Mouse (Mus musculus) stomach, postnatal 0 days (tissue): ENCODE data around the gene 4430402I18Rik. TPM values are rescaled to one million over a fixed set of nuclear protein-coding genes. Genes with fewer than 3 reads are reported as not detected.
A peak's percentile ranks its signal among the peaks of the same experiment; 100 is the strongest.

Experiments used
- ATAC-seq: fragments of 200-750 bp; cut with Nextera tagmentation; 2 replicates; pipeline ENCODE4 v1.8.0; 2017; ENCODE audit not compliant: low FRiP score, low TSS enrichment
- DNase-seq: peaks from one replicate; pipeline ENCODE4 v3.0.0-alpha.2; 2016; ENCODE audit warnings: low spot score
- H3K27ac ChIP-seq: fragments of 300-500 bp; sonication (generic); replicated peaks from 2 replicates; pipeline ENCODE4 v1.5.1; 2014; ENCODE audit warnings: mild to moderate bottlenecking, control low read depth
- H3K27me3 ChIP-seq: fragments of 300-500 bp; sonication (generic); 2 replicates; pipeline ENCODE4 v1.6.1; 2014; ENCODE audit warnings: low read length; ENCODE audit not compliant: control insufficient read depth, insufficient read depth
- H3K36me3 ChIP-seq: fragments of 300-500 bp; sonication (generic); 2 replicates; pipeline ENCODE4 v1.6.1; 2014; ENCODE audit warnings: low read length, mixed read lengths; ENCODE audit not compliant: control insufficient read depth, insufficient read depth
- H3K4me1 ChIP-seq: fragments of 300-500 bp; sonication (generic); replicated peaks from 2 replicates; pipeline ENCODE4 v1.6.1; 2014; ENCODE audit warnings: antibody characterized with exemption; ENCODE audit not compliant: control insufficient read depth, insufficient read depth
- H3K4me2 ChIP-seq: fragments of 300-500 bp; sonication (generic); replicated peaks from 2 replicates; pipeline ENCODE4 v1.6.1; 2014; ENCODE audit warnings: low read depth, mild to moderate bottlenecking, control low read depth, moderate library complexity
- H3K4me3 ChIP-seq: fragments of 300-500 bp; sonication (generic); 2 replicates; pipeline ENCODE4 v1.5.1; 2014; ENCODE audit warnings: low read depth, low read length, control low read depth
- H3K9ac ChIP-seq: fragments of 300-500 bp; sonication (generic); 2 replicates; pipeline ENCODE4 v1.6.1; 2014; ENCODE audit warnings: mild to moderate bottlenecking, low read length, control low read depth, mixed read lengths
- H3K9me3 ChIP-seq: fragments of 300-500 bp; sonication (generic); 2 replicates; pipeline ENCODE4 v1.6.1; 2016; ENCODE audit warnings: low read length; ENCODE audit not compliant: control insufficient read depth
- CTCF ChIP-seq: IDR thresholded peaks from 2 replicates; pipeline ENCODE4 v1.5.1; 2016; ENCODE audit warnings: antibody characterized with exemption, low read depth, mild to moderate bottlenecking, moderate library complexity
- EP300 ChIP-seq: optimal IDR thresholded peaks from 2 replicates; pipeline ENCODE3; 2016; ENCODE audit warnings: antibody characterized with exemption
- WGBS: fragments of 180-500 bp; shearing (Covaris S2); extraction: QIAGEN DNeasy Blood & Tissue Kit; methylation state at CpG from one replicate; pipeline ENCODE4 v1.1.7; 2014; 5-methylcytosine and 5-hydroxymethylcytosine counted together
- polyA plus RNA-seq: library from polyadenylated mRNA; unstranded; fragments of >200 nt; fragmentation: Nextera tagmentation; extraction: Ambion mirVana; gene quantifications from 2 replicates; pipeline ENCODE4 v1.2.1, GENCODE M21; 2015

4430402I18Rik gene
- polyA plus RNA-seq, 1 experiment from 2014 or later, result 0.84 TPM

DNA sequence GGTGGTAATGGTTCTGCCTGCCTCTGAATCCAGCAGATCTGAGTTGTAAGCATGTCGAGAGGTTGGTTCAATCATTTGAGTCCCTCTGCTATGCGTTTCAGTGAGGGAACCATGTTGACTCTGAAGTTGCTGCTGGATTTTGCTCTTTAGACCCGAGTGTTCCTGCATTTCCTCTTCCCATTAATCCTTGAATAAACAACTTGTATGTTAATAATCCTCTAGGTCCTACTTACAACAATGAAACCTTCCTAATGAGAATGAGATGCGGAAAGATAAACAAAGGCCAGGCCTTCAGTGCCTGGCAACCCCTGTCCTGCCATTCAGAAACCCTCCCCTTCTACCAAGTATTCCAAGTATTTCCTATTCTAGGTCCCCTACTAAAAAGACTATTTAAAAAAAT is 51.1 kb downstream of the 4430402I18Rik start:
- H3K36me3 ChIP-seq, result no peaks in the 10 kb centered on the region
- no peak for DNase-seq
- TF ChIP-seq CTCF (no peak), EP300 (no peak)
- peak; percentile 79 for ATAC-seq
- no peak overlapping the region for H3K4me3 ChIP-seq
- H3K9me3 ChIP-seq, result no peaks in the 10 kb centered on the region
- H3K9ac ChIP-seq, result no peak overlapping the region
- no peak overlapping the region for H3K4me2 ChIP-seq
- H3K27ac ChIP-seq, result no peak overlapping the region
- no peaks in the 10 kb centered on the region for H3K27me3 ChIP-seq
- WGBS, result 26% methylated on average over 4 of the region's 4 CpGs
- no peaks in the 10 kb centered on the region for H3K4me1 ChIP-seq

DNA sequence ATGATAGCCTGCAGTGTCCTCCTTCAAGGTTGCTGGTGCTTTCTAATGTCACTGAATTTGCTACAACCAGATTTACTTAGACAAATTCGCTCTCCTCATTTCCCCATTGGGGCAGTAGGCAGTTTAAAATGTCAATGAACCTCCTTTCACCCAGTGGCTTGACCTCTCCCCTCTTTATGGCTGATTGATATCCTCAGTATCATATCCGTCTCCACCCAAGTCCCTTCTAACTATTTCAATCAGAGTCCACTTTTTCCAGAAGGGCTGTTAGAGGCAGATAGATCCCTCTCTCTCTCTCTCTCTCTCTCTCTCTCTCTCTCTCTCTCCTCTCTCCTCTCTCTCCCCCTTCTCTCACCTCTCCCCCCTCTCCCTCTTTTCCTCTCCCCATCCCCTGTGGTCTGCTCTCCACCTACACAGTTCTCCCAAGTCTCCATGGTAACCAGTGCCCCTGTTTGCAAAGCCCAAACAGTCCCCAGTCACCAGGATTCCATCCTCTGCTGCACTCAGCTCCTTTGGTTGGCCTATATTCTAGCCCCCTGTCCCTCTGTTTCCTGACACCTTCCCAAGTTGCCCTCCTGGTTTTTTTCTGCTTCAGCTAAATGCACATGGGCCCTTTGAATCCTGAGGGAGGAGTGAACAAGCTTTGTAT is 51.9 kb downstream of the 4430402I18Rik start:
- no peak overlapping the region for H3K27ac ChIP-seq
- TF ChIP-seq CTCF (no peak), EP300 (no peak)
- DNase-seq, result no peak
- no peaks in the 10 kb centered on the region for H3K36me3 ChIP-seq
- no peak for ATAC-seq
- no peak overlapping the region for H3K4me2 ChIP-seq
- no peaks in the 10 kb centered on the region for H3K9me3 ChIP-seq
- H3K27me3 ChIP-seq, result no peaks in the 10 kb centered on the region
- H3K9ac ChIP-seq, result no peak overlapping the region
- no peak overlapping the region for H3K4me3 ChIP-seq
- 73% methylated on average over 2 of the region's 2 CpGs for WGBS
- no peaks in the 10 kb centered on the region for H3K4me1 ChIP-seq

DNA sequence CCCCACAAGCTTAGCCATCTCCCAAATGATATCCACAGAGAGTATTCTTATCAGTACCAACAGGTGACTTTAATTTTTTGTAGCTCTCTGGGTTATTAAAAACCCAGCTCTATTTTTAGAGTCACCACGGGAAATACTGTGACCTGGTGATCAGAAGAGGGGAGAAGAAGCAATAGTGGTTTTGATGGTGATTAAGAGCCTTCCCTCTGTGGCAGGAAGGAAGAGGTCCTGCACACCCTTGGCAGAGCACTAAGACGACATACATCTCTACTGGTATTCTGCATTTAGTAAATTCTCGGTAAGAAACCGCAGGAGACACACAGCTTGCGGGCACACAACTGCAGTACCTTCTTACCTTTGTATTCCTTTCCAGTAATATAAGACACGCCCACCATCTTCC is 53.0 kb downstream of the 4430402I18Rik start:
- TF ChIP-seq EP300 (no peak), CTCF (no peak)
- DNase-seq (no peak), ATAC-seq (no peak)
- no peaks in the 10 kb centered on the region for H3K36me3 ChIP-seq
- no peak overlapping the region for H3K27ac ChIP-seq
- no peak overlapping the region for H3K4me2 ChIP-seq
- 78% methylated on average over 6 of the region's 6 CpGs for WGBS
- no peaks in the 10 kb centered on the region for H3K27me3 ChIP-seq
- no peak overlapping the region for H3K4me3 ChIP-seq
- H3K9me3 ChIP-seq, result no peaks in the 10 kb centered on the region
- H3K4me1 ChIP-seq, result no peaks in the 10 kb centered on the region
- no peak overlapping the region for H3K9ac ChIP-seq

DNA sequence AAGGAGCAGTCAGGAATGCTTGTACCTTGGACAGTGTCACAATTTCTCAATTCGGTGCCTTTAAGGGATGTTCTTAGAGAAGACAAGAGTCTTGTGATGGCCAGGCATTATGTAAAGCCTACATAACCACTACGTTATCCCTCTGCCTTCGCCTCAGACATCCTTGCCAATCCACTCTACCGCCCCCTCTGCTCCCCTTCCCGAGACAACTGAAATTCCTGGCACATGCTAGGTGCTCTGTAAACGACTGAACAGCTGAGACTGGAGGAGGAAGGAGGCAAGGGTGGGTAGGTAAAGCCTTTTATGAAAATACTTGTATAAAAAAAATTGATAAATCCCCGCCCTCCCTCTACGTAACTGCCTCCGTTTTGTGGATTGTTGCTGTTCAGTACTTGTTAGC is 58.9 kb downstream of the 4430402I18Rik start:
- Histone ChIP-seq H3K9me3 (no peaks in the 10 kb centered on the region), H3K27ac (no peak overlapping the region), H3K36me3 (no peaks in the 10 kb centered on the region), H3K27me3 (no peaks in the 10 kb centered on the region), H3K9ac (no peak overlapping the region), H3K4me1 (no peaks in the 10 kb centered on the region), H3K4me2 (no peak overlapping the region), H3K4me3 (no peak overlapping the region)
- TF ChIP-seq EP300 (no peak), CTCF (no peak)
- DNase-seq (no peak), ATAC-seq (no peak)
- 55% methylated on average over 9 of the region's 9 CpGs for WGBS

DNA sequence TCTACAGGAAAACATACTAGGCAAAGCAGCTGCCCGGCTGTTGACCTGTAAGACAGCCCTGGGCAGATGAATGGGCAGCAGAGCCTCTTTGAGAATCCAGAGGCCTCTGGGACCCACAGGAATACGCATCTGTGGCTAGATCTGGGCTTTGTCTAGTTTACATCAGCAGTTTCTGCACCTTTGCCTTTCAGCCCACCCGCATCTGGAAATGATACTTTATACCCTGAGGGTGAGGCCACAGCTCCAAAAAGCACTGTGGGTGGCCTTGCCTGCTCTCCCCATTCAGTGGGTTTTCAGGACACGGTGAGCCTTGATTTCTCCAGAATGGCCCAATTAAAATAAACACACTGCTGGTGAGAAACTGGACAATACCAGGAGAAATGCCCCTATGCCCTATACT is 59.4 kb downstream of the 4430402I18Rik start:
- H3K27ac ChIP-seq, result no peak overlapping the region
- no peaks in the 10 kb centered on the region for H3K27me3 ChIP-seq
- WGBS, result 58% methylated on average over 4 of the region's 4 CpGs
- H3K36me3 ChIP-seq, result no peaks in the 10 kb centered on the region
- TF ChIP-seq EP300 (no peak), CTCF (no peak)
- no peak overlapping the region for H3K4me2 ChIP-seq
- no peak for DNase-seq
- no peaks in the 10 kb centered on the region for H3K4me1 ChIP-seq
- ATAC-seq, result no peak
- no peak overlapping the region for H3K4me3 ChIP-seq
- H3K9me3 ChIP-seq, result no peaks in the 10 kb centered on the region
- H3K9ac ChIP-seq, result no peak overlapping the region

DNA sequence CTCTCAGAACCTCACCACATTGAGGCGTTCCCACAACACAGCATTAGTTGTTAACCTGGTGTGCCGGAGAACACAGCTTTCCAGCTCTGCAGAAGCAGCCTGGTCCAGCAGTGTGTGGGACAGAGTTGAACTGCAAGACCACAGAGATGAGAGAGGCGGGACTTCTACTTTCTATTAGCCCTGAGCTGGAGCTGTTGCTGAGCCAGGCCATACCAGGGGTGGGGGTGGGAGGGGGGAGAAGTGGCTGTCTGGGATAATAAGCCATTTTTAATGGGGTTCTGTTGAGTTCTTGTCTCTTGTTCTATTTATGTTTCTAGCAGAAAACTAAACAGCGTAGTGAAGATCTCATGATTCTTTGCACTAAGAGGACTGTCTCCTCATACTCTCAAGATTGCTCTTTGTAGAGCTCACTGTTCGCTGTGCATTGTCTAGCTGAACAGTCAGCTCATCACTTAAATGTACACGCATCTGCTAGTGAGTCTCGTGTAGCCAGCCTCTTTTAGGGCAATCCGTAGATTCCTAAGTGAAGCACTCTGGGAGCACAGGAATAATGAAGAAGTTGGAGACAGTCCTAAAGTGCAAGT is 64.0 kb downstream of the 4430402I18Rik start:
- H3K4me3 ChIP-seq, result no peak overlapping the region
- H3K27me3 ChIP-seq, result no peaks in the 10 kb centered on the region
- no peak overlapping the region for H3K27ac ChIP-seq
- H3K4me2 ChIP-seq, result no peak overlapping the region
- no peaks in the 10 kb centered on the region for H3K4me1 ChIP-seq
- DNase-seq (no peak), ATAC-seq (no peak)
- 62% methylated on average over 8 of the region's 8 CpGs for WGBS
- H3K9ac ChIP-seq, result no peak overlapping the region
- H3K36me3 ChIP-seq, result no peaks in the 10 kb centered on the region
- H3K9me3 ChIP-seq, result no peaks in the 10 kb centered on the region
- TF ChIP-seq CTCF (no peak), EP300 (no peak)
